Mouse (Mus musculus) thymus, adult 2 months (tissue): Measurements from ENCODE around the gene 1190005I06Rik. TPM values are rescaled to one million over a fixed set of nuclear protein-coding genes. Genes with fewer than 3 reads are reported as not detected.

Source experiments
- DNase-seq: peaks from one replicate; pipeline ENCODE4 v3.0.0; 2021
- H3K27ac ChIP-seq: fragments of 200-500 bp; 2 replicates; pipeline ENCODE4 v1.5.1; 2012; ENCODE audit warnings: low read length, control low read depth; ENCODE audit not compliant: control insufficient read depth, insufficient read depth
- H3K27me3 ChIP-seq: fragments of 200-500 bp; 2 replicates; pipeline ENCODE4 v1.6.1; 2012; ENCODE audit warnings: mild to moderate bottlenecking, low read length, moderate library complexity, mixed read lengths; ENCODE audit not compliant: control insufficient read depth, insufficient read depth
- H3K36me3 ChIP-seq: fragments of 200-500 bp; 2 replicates; pipeline ENCODE4 v1.6.1; 2012; ENCODE audit warnings: mild to moderate bottlenecking, low read length, moderate library complexity; ENCODE audit not compliant: control insufficient read depth, insufficient read depth
- H3K4me1 ChIP-seq: fragments of 200-500 bp; replicated peaks from 2 replicates; pipeline ENCODE4 v1.6.1; 2012; ENCODE audit warnings: low read length; ENCODE audit not compliant: control insufficient read depth, insufficient read depth
- H3K4me3 ChIP-seq: fragments of 200-500 bp; 2 replicates; pipeline ENCODE4 v1.5.1; 2012; ENCODE audit warnings: mild to moderate bottlenecking, low read length, control low read depth, moderate library complexity; ENCODE audit not compliant: control insufficient read depth, insufficient read depth
- CTCF ChIP-seq: fragments of 200-500 bp; IDR thresholded peaks from 2 replicates; pipeline ENCODE4 v1.5.1; 2012; ENCODE audit warnings: mild to moderate bottlenecking, control low read depth, low read length, moderate library complexity, borderline replicate concordance; ENCODE audit not compliant: control insufficient read depth, poor library complexity, insufficient read depth; ENCODE audit errors: extremely low read depth
- POLR2A ChIP-seq: fragments of 200-500 bp; IDR thresholded peaks from 2 replicates; pipeline ENCODE4 v1.6.1; 2012; ENCODE audit warnings: mild to moderate bottlenecking, low read length, control low read depth, moderate library complexity; ENCODE audit not compliant: control insufficient read depth, poor library complexity, insufficient read depth; ENCODE audit errors: extremely low read depth
- WGBS: fragments of 180-500 bp; shearing (Covaris S2); methylation state at CpG from one replicate; pipeline ENCODE4 v1.1.7; 2018; 5-methylcytosine and 5-hydroxymethylcytosine counted together
- polyA plus RNA-seq: library from polyadenylated mRNA; depleted of rRNA; stranded (reverse); fragments of >200 nt; gene quantifications from 2 replicates; pipeline ENCODE4 v1.2.3, GENCODE M21; 2012; rRNA removed

Gene 1190005I06Rik
- polyA plus RNA-seq, 1 experiment, result 5.6 TPM

DNA sequence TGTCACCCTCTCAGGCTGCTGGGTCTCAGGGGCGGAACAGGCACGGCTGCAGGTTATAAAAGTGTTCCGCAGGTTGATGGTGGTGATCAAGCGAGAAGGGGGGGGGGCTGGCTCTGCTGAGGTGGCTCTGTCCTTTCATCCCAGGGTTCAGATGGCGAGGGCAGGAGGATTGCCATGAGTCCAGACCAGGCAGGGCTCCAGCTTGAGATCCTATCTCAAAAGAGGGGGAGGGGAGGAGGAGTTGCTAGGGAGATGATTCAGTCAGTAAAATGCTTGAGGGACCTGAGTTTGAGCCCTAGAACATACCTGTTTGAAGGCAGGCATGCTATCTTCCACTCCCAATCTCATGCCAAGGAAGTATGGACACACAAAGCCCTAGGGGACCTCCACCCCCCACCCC, 86.9 kb downstream of the 1190005I06Rik start:
- H3K27me3 ChIP-seq, result no peaks in the 10 kb centered on the region
- 96% methylated on average over 5 of the region's 5 CpGs for WGBS
- TF ChIP-seq CTCF (no peak), POLR2A (no peak)
- peaks cover 64% of the 10 kb centered on the region for H3K4me1 ChIP-seq
- H3K4me3 ChIP-seq, result no peak overlapping the region
- H3K36me3 ChIP-seq, result peaks cover 41% of the 10 kb centered on the region
- no peak overlapping the region for H3K27ac ChIP-seq
- DNase-seq, result no peak

DNA sequence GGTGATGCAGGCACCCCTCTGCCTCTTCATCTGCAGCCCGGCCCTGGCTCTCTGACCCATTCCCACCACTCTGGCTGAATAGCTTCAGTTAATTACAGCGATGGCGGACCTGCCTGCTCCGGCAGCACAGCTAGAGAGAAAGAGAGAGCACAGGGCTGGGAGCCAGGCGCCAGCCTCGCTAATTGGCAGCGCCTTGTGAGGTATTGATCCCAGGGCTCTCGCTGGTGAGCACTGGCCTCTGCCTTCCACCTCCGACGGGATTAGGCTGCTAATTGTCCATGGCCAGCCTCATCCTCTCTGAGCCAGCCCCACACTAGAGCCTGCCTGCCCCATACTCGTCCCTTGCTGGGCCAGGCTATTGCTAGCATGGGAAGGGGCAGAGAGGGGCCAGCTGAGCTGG, 87.8 kb downstream of the 1190005I06Rik start:
- H3K4me3 ChIP-seq, result no peak overlapping the region
- peaks cover 70% of the 10 kb centered on the region for H3K4me1 ChIP-seq
- no peak overlapping the region for H3K27ac ChIP-seq
- TF ChIP-seq POLR2A, result no peak
- TF ChIP-seq CTCF, result no peak
- peaks cover 39% of the 10 kb centered on the region for H3K36me3 ChIP-seq
- no peaks in the 10 kb centered on the region for H3K27me3 ChIP-seq
- 96% methylated on average over 11 of the region's 11 CpGs for WGBS
- DNase-seq, result no peak

Other genes starting within 250 kb of the 1190005I06Rik start
- gene Gins2, start 58.3 kb downstream of the 1190005I06Rik start, polyA plus RNA-seq, result 48.3 and 69.1 TPM in 2 replicates
- gene Gm27021, start 20.4 kb upstream of the 1190005I06Rik start, polyA plus RNA-seq, result 1.6 and 4.0 TPM in 2 replicates
- gene Cox4i1, start 20.6 kb upstream of the 1190005I06Rik start, polyA plus RNA-seq, result 842 and 1,074 TPM in 2 replicates
- gene Emc8, start 20.9 kb upstream of the 1190005I06Rik start, polyA plus RNA-seq, result 174 and 175 TPM in 2 replicates
- gene Irf8, start 88.7 kb upstream of the 1190005I06Rik start, polyA plus RNA-seq, result 105 and 109 TPM in 2 replicates